11 mouse cellular contexts compared by ENCODE assay signal in the genomic region with DNA sequence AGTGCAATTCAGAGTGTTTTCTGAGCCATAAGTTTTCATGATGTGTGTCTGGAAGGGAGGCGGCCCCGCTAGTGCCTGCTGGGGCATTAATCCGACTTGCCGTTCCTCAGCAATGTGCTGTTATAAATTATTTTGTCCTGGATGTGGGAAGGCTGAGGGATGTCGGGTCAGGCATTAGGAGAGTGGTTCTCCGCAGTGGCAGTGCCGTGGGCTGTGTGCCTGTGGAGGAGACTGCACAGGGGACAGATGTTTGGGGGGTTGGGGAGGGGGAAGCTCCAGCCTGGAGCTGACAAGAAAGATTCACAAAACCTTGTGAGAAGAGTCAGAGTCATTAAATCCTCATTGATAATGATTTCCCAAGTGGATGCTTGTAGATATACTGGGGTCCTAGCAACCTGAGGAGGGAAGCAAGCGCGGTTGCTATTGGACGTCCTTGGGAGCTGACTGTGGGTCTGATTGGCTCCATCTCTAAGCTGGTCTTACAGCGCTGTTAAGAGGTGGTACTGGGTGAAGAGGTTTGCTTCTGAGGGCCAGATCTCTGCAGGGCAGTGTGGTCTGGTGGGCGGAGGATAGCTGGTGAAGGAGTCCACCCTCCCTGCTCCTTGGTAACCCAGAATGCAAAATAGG.
"Had no signal": no experiment of that assay in that cellular context is flagged by ENCODE, and none has a peak within 500 bp of the region (broad histone marks: within the 10 kb centered on the region; RNA-seq: fewer than 3 reads in every experiment).

No protein-coding gene starts in this region.

- H3K9me3 ChIP-seq: intestine, embryonic 15.5 days; kidney, embryonic 15.5 days; liver, embryonic 13.5 days; midbrain, embryonic 10.5 days had no signal

- H3K9ac ChIP-seq: intestine, embryonic 15.5 days; kidney, embryonic 15.5 days; liver, embryonic 13.5 days had no signal

- H3K27ac ChIP-seq: intestine, embryonic 15.5 days; kidney, embryonic 15.5 days; left cerebral cortex, adult 2 months; liver, embryonic 13.5 days; midbrain, embryonic 10.5 days; stomach, postnatal 0 days had no signal

- H3K4me2 ChIP-seq: intestine, embryonic 15.5 days; kidney, embryonic 15.5 days; liver, embryonic 13.5 days had no signal

- ATAC-seq: intestine, embryonic 15.5 days had no signal

- DNase-seq: kidney, adult 2 months; kidney, postnatal 14 days; liver; liver, embryonic 13.5 days; lung, adult 18-20 months; midbrain, embryonic 14.5 days had no signal

- H3K36me3 ChIP-seq: intestine, embryonic 15.5 days; kidney, embryonic 15.5 days; liver, embryonic 13.5 days; midbrain, embryonic 10.5 days had no signal

- H3K4me3 ChIP-seq: intestine, embryonic 15.5 days; kidney, embryonic 15.5 days; left cerebral cortex, adult 2 months; liver, embryonic 13.5 days; midbrain, embryonic 10.5 days had no signal
